ENCODE assay signal across 14 mouse cellular contexts in the genomic region with DNA sequence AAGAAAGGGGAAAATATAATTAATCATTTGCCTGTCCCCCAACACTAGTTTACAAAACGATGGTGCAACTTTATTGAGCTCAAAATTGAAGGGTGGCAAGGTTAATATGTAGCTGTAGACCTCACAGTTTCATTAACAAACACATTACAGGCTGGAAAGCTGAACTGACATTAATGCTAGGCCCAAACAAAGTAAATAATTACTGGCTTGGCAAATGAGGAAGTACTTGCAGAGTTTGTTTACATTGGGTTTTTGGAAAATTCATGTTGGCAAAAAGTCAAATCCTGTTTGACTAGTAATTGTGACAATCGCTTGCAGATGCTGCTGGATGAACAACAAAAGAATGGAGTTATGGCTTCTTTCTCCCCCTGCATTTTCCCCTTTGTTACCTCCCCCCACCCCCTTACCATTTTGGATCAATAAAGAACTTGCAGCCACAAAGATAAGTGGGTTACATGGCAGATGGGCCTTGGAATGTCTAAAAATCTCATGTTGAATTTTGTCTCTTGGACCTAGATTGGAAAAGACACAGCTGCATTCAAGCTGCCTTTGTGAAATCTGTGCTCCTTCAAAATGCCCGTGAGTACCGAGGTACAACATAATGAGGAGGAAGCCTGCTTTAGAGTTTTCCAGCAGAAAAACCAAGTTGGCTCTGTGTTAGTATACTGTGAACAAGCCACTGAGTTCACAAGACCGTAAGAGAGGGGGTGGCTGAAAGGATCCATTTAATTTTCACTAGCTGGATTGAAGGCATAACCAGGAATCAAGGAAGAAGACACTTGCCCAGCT.
A peak's percentile ranks its signal among the peaks of the same experiment; 100 is the strongest.
DNase-seq lines count a peak whose midpoint lies in the region; ATAC-seq and TF ChIP-seq lines count a peak whose summit lies in the region.
"Had no signal": no experiment of that assay in that cellular context is flagged by ENCODE, and none has a peak within 500 bp of the region (broad histone marks: within the 10 kb centered on the region; RNA-seq: fewer than 3 reads in every experiment).

No protein-coding gene starts in this region.

- no peaks in the 10 kb centered on the region for H3K9me3 ChIP-seq in kidney, embryonic 16.5 days (ENCODE audit: low read length)
- H3K9me3 ChIP-seq in stomach, embryonic 14.5 days (ENCODE audit: control insufficient read depth, low read depth, low read length) = no peaks in the 10 kb centered on the region
- H3K9me3 ChIP-seq in stomach, postnatal 0 days (ENCODE audit: control insufficient read depth, low read length) = no peaks in the 10 kb centered on the region
- H3K9me3 ChIP-seq in embryonic facial prominence, embryonic 15.5 days (replicated peaks) = no peaks in the 10 kb centered on the region
- H3K9me3 ChIP-seq: liver, embryonic 13.5 days had no signal

- no peak overlapping the region for H3K9ac ChIP-seq in kidney, embryonic 16.5 days (replicated peaks; ENCODE audit: low read length)
- no peak overlapping the region for H3K9ac ChIP-seq in stomach, embryonic 14.5 days (replicated peaks; ENCODE audit: low read depth, low read length)
- no peak overlapping the region for H3K9ac ChIP-seq in stomach, postnatal 0 days (ENCODE audit: low read length)
- no peak overlapping the region for H3K9ac ChIP-seq in embryonic facial prominence, embryonic 15.5 days
- H3K9ac ChIP-seq: liver, embryonic 13.5 days had no signal

- H3K27ac ChIP-seq in kidney, embryonic 16.5 days (ENCODE audit: low read length) = peak overlapping the region; percentile 70
- H3K27ac ChIP-seq in stomach, embryonic 14.5 days (ENCODE audit: low read length) = peak overlapping the region; percentile 44; the same call in 1 of the 2 replicates
- H3K27ac ChIP-seq in stomach, postnatal 0 days (replicated peaks) = no peak overlapping the region
- peak overlapping the region; percentile 55 for H3K27ac ChIP-seq in embryonic facial prominence, embryonic 15.5 days (replicated peaks)
- H3K27ac ChIP-seq: heart, adult 2 months; liver, embryonic 13.5 days had no signal

- TF ChIP-seq CTCF in stomach, postnatal 0 days (IDR thresholded peaks at IDR 0.05; ENCODE audit: low read depth) = no peak

- H3K4me2 ChIP-seq in kidney, embryonic 16.5 days (replicated peaks; ENCODE audit: low read depth, low read length) = no peak overlapping the region
- H3K4me2 ChIP-seq in stomach, embryonic 14.5 days (replicated peaks; ENCODE audit: low read depth, low read length) = no peak overlapping the region
- no peak overlapping the region for H3K4me2 ChIP-seq in stomach, postnatal 0 days (replicated peaks; ENCODE audit: low read depth)
- H3K4me2 ChIP-seq in embryonic facial prominence, embryonic 15.5 days (replicated peaks) = no peak overlapping the region
- H3K4me2 ChIP-seq: liver, embryonic 13.5 days; midbrain, embryonic 11.5 days had no signal

- no peak for DNase-seq in kidney, postnatal 10 days
- DNase-seq in stomach, postnatal 0 days (ENCODE audit: low spot score) = no peak
- DNase-seq in urinary bladder, adult 2 months (ENCODE audit: low spot score) = no peak
- DNase-seq in adrenal gland, postnatal 14 days = no peak
- DNase-seq: adrenal gland, postnatal 25 days; cerebellum, adult 2 months; heart, adult 2 months; liver, embryonic 13.5 days; thymus, postnatal 25 days had no signal

- no peak overlapping the region for H3K4me3 ChIP-seq in kidney, embryonic 16.5 days (ENCODE audit: low read length)
- H3K4me3 ChIP-seq in stomach, embryonic 14.5 days (ENCODE audit: low read depth, low read length) = no peak overlapping the region
- H3K4me3 ChIP-seq in stomach, postnatal 0 days (ENCODE audit: low read depth, low read length) = no peak overlapping the region
- no peak overlapping the region for H3K4me3 ChIP-seq in embryonic facial prominence, embryonic 15.5 days (replicated peaks)
- H3K4me3 ChIP-seq: heart, adult 2 months; liver, embryonic 13.5 days had no signal

- no peaks in the 10 kb centered on the region for H3K27me3 ChIP-seq in kidney, embryonic 16.5 days (ENCODE audit: insufficient read depth, low read length)
- no peaks in the 10 kb centered on the region for H3K27me3 ChIP-seq in stomach, embryonic 14.5 days (ENCODE audit: control insufficient read depth, insufficient read depth, low read length)
- no peaks in the 10 kb centered on the region for H3K27me3 ChIP-seq in stomach, postnatal 0 days (ENCODE audit: control insufficient read depth, insufficient read depth, low read length)
- H3K27me3 ChIP-seq in embryonic facial prominence, embryonic 15.5 days = no peaks in the 10 kb centered on the region
- H3K27me3 ChIP-seq: CH12.LX; liver, embryonic 13.5 days had no signal

- H3K4me1 ChIP-seq in kidney, embryonic 16.5 days (ENCODE audit: insufficient read depth, low read length) = peaks cover 11% of the 10 kb centered on the region; the same call in 1 of the 2 replicates
- peaks cover 3% of the 10 kb centered on the region; the same call in 1 of the 2 replicates for H3K4me1 ChIP-seq in stomach, embryonic 14.5 days (ENCODE audit: control insufficient read depth, insufficient read depth, low read length)
- peaks cover 3% of the 10 kb centered on the region; the same call in 1 of the 2 replicates for H3K4me1 ChIP-seq in stomach, postnatal 0 days (replicated peaks; ENCODE audit: control insufficient read depth, insufficient read depth)
- H3K4me1 ChIP-seq in embryonic facial prominence, embryonic 15.5 days = peaks cover 11% of the 10 kb centered on the region
- H3K4me1 ChIP-seq: liver, embryonic 13.5 days had no signal

- 48% methylated on average over 5 of the region's 5 CpGs for whole genome bisulfite sequencing in kidney, embryonic 16.5 days
- WGBS in stomach, embryonic 14.5 days = 32% methylated on average over 5 of the region's 5 CpGs
- WGBS in stomach, postnatal 0 days = 30% methylated on average over 5 of the region's 5 CpGs
- WGBS in embryonic facial prominence, embryonic 15.5 days = 30% methylated on average over 5 of the region's 5 CpGs

- peak; percentile 89 for ATAC-seq in kidney, embryonic 16.5 days (ENCODE audit: low FRiP score, low TSS enrichment)
- no peak for ATAC-seq in stomach, embryonic 14.5 days (ENCODE audit: insufficient number of reproducible peaks, insufficient read depth, low FRiP score, low read depth)
- ATAC-seq in stomach, postnatal 0 days (ENCODE audit: low FRiP score, low TSS enrichment) = no peak
- ATAC-seq in embryonic facial prominence, embryonic 15.5 days (ENCODE audit: insufficient number of reproducible peaks, low FRiP score, low TSS enrichment, low read depth) = no peak

- TF ChIP-seq EP300 in stomach, postnatal 0 days (optimal IDR thresholded peaks at IDR 0.05) = no peak

- no peaks in the 10 kb centered on the region for H3K36me3 ChIP-seq in kidney, embryonic 16.5 days (ENCODE audit: insufficient read depth, low read length)
- no peaks in the 10 kb centered on the region for H3K36me3 ChIP-seq in stomach, embryonic 14.5 days (ENCODE audit: control insufficient read depth, insufficient read depth, low read length)
- H3K36me3 ChIP-seq in stomach, postnatal 0 days (ENCODE audit: control insufficient read depth, insufficient read depth, low read length) = no peaks in the 10 kb centered on the region
- H3K36me3 ChIP-seq in embryonic facial prominence, embryonic 15.5 days = no peaks in the 10 kb centered on the region
- H3K36me3 ChIP-seq: liver, embryonic 13.5 days had no signal
